Mouse (Mus musculus): Measurements from ENCODE around the gene Afap1l2.

Gene Afap1l2

GRCm38 (mm10) chr19:57007291-57007690 lies 737 bp downstream of the Afap1l2 start:
- no peak for DNase-seq (ENCODE audit: low spot score in 2 of 2)

- DNase-seq (ENCODE audit: low spot score in 2 of 2): no peak
These were observed 1.2 kb downstream of the Afap1l2 start for GRCm38 (mm10) chr19:57006841-57007240.

GRCm38 (mm10) chr19:57005062-57005461 lies 3.0 kb downstream of the Afap1l2 start:
- no peak for DNase-seq (ENCODE audit: low spot score in 2 of 2)

- no peak for DNase-seq (ENCODE audit: low spot score in 2 of 2)
These were observed 4.6 kb downstream of the Afap1l2 start for GRCm38 (mm10) chr19:57003460-57003810.

- no peak for DNase-seq (ENCODE audit: low spot score in 2 of 2)
These were observed 5.1 kb downstream of the Afap1l2 start for GRCm38 (mm10) chr19:57002741-57003459.

GRCm38 (mm10) chr19:57001926-57002325 lies 6.1 kb downstream of the Afap1l2 start:
- DNase-seq (ENCODE audit: low spot score in 2 of 2): no peak

GRCm38 (mm10) chr19:57000592-57000991 lies 7.4 kb downstream of the Afap1l2 start:
- no peak for DNase-seq (ENCODE audit: low spot score in 2 of 2)

GRCm38 (mm10) chr19:56999781-57000180 lies 8.2 kb downstream of the Afap1l2 start:
- no peak for DNase-seq (ENCODE audit: low spot score in 2 of 2)

GRCm38 (mm10) chr19:56998910-56999309 lies 9.1 kb downstream of the Afap1l2 start:
- DNase-seq (ENCODE audit: low spot score in 2 of 2): no peak

GRCm38 (mm10) chr19:56998331-56998730 lies 9.7 kb downstream of the Afap1l2 start:
- DNase-seq (ENCODE audit: low spot score in 2 of 2): no peak

GRCm38 (mm10) chr19:56997164-56997599 lies 10.8 kb downstream of the Afap1l2 start:
- no peak for DNase-seq (ENCODE audit: low spot score in 2 of 2)

GRCm38 (mm10) chr19:56995441-56995840 lies 12.6 kb downstream of the Afap1l2 start:
- DNase-seq (ENCODE audit: low spot score in 2 of 2): no peak

GRCm38 (mm10) chr19:56994653-56995052 lies 13.4 kb downstream of the Afap1l2 start:
- DNase-seq (ENCODE audit: low spot score in 2 of 2): no peak

- no peak for DNase-seq (ENCODE audit: low spot score in 2 of 2)
These were observed 14.3 kb downstream of the Afap1l2 start for GRCm38 (mm10) chr19:56993763-56994162.

- DNase-seq (ENCODE audit: low spot score in 2 of 2): no peak
These were observed 15.0 kb downstream of the Afap1l2 start for GRCm38 (mm10) chr19:56992978-56993545.

GRCm38 (mm10) chr19:56990367-56991111 lies 17.5 kb downstream of the Afap1l2 start:
- no peak for DNase-seq (ENCODE audit: low spot score in 2 of 2)

GRCm38 (mm10) chr19:56989171-56989570 lies 18.9 kb downstream of the Afap1l2 start:
- DNase-seq (ENCODE audit: low spot score in 2 of 2): no peak

GRCm38 (mm10) chr19:56984229-56984628 lies 23.8 kb downstream of the Afap1l2 start:
- DNase-seq (ENCODE audit: low spot score in 2 of 2): no peak

GRCm38 (mm10) chr19:56983757-56984156 lies 24.3 kb downstream of the Afap1l2 start:
- DNase-seq (ENCODE audit: low spot score in 2 of 2): no peak

GRCm38 (mm10) chr19:56981760-56982159 lies 26.3 kb downstream of the Afap1l2 start:
- DNase-seq (ENCODE audit: low spot score in 2 of 2): no peak

- peak in 1 of 2 experiments; percentile 30 for DNase-seq (ENCODE audit: low spot score in 2 of 2)
These were observed 27.2 kb downstream of the Afap1l2 start for GRCm38 (mm10) chr19:56980803-56981202.
